Mouse (Mus musculus) hematopoietic stem cell, adult 5-6 weeks (primary cell): ENCODE results near the gene Jdp2. TPM values are rescaled to one million over a fixed set of nuclear protein-coding genes. Genes with fewer than 3 reads are reported as not detected.
A peak's percentile ranks its signal among the peaks of the same experiment; 100 is the strongest.

Experiments used
- ATAC-seq, 2 experiments: fragments of 125-278 bp in 1 of 2; replicated peaks in 1 of 2; 2 replicates each; pipeline ENCODE4 v1.8.0; 2016 to 2017; ENCODE audit warnings: inconsistent platforms in 2 of 2, mild to moderate bottlenecking in 2 of 2, moderate number of reproducible peaks in 2 of 2, low read depth in 1 of 2, moderate TSS enrichment in 1 of 2; ENCODE audit not compliant: low FRiP score in 2 of 2, poor library complexity in 2 of 2, severe bottlenecking in 2 of 2, insufficient read depth in 1 of 2, low TSS enrichment in 1 of 2
- total RNA-seq: library from RNA; stranded (forward); fragments of 172-1452, 232-1000 nt; gene quantifications from 2 replicates; pipeline ENCODE4 v1.2.3, GENCODE M21; 2017

Gene Jdp2
- total RNA-seq, 1 experiment from 2014 or later = 36.9 TPM

GRCm38 (mm10) chr12:85621027-85621426 lies 22.2 kb downstream of the Jdp2 start:
- no peak for ATAC-seq

GRCm38 (mm10) chr12:85621673-85622072 lies 22.8 kb downstream of the Jdp2 start:
- ATAC-seq = no peak

GRCm38 (mm10) chr12:85623711-85624110 lies 24.9 kb downstream of the Jdp2 start:
- no peak for ATAC-seq

GRCm38 (mm10) chr12:85624652-85625051 lies 25.8 kb downstream of the Jdp2 start:
- ATAC-seq = peak; percentile 54 to 55

GRCm38 (mm10) chr12:85625852-85626251 lies 27.0 kb downstream of the Jdp2 start:
- ATAC-seq = no peak

- peak; percentile 89 to 93 for ATAC-seq
Measured at GRCm38 (mm10) chr12:85629661-85630481, 31.0 kb downstream of the Jdp2 start.

GRCm38 (mm10) chr12:85631196-85631595 lies 32.4 kb downstream of the Jdp2 start:
- ATAC-seq = no peak

GRCm38 (mm10) chr12:85632321-85632720 lies 33.5 kb downstream of the Jdp2 start:
- ATAC-seq = no peak

GRCm38 (mm10) chr12:85637932-85638331 lies 39.1 kb downstream of the Jdp2 start:
- no peak for ATAC-seq

GRCm38 (mm10) chr12:85638541-85639325 lies 39.9 kb downstream of the Jdp2 start:
- ATAC-seq = no peak

- ATAC-seq = no peak
Measured at GRCm38 (mm10) chr12:85639326-85640008, 40.6 kb downstream of the Jdp2 start.

- ATAC-seq = peak; percentile 50 to 59
Measured at GRCm38 (mm10) chr12:85640852-85641563, 42.2 kb downstream of the Jdp2 start.

GRCm38 (mm10) chr12:85641564-85641931 lies 42.7 kb downstream of the Jdp2 start:
- no peak for ATAC-seq

- ATAC-seq = no peak
Measured at GRCm38 (mm10) chr12:85643735-85644134, 44.9 kb downstream of the Jdp2 start.

GRCm38 (mm10) chr12:85645664-85646063 lies 46.8 kb downstream of the Jdp2 start:
- ATAC-seq = no peak

GRCm38 (mm10) chr12:85647346-85647745 lies 48.5 kb downstream of the Jdp2 start:
- ATAC-seq = peak; percentile 51 to 65

- ATAC-seq = peak; percentile 65 to 85
Measured at GRCm38 (mm10) chr12:85647955-85648354, 49.1 kb downstream of the Jdp2 start.
